ENCODE assay signal across 8 mouse cellular contexts in the genomic region with DNA sequence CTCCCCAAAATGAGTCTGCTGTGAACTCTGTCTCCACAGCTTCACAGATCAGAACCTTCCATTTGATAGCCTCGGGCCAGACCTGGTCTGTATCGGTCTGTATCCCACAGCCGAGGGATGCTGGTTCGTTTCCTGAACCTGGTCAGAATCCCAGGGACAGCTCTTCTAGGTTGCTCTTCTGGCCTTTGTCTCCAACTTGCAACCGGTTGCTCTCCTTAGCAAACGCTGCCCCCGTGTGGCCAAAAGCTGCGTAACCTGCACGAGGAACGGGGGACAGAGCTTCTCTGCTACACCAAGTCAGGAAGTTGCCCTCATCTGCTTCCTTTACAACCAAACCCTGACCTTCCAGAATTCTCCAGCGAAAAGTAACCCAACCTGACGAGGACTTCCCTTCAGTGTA. TPM values are rescaled to one million over a fixed set of nuclear protein-coding genes. Genes with fewer than 3 reads are reported as not detected.
DNase-seq lines count a peak whose midpoint lies in the region; ATAC-seq lines count a peak whose summit lies in the region.

No protein-coding gene starts in this region.

- peak; percentile 83 for DNase-seq in T-cell, adult 2 months (ENCODE audit: low spot score)
- DNase-seq in cerebellum, adult 9-10 months, result peak; percentile 59
- DNase-seq in frontal cortex, postnatal 10 days (ENCODE audit: low spot score in 2 of 2), result peak; percentile 65 to 88
- DNase-seq in hindlimb bud, embryonic 11.5 days (ENCODE audit: extremely low spot score, low read depth, low spot score), result peak; percentile 83
- peak; percentile 88 to 98 for DNase-seq in left cerebral cortex, adult 18-20 months (ENCODE audit: low spot score in 2 of 2)
- DNase-seq in right cerebral cortex, postnatal 14 days, result peak; percentile 95
- peak; percentile 95 for DNase-seq in urinary bladder, postnatal 14 days (ENCODE audit: low spot score)

- ATAC-seq in megakaryocyte-erythroid progenitor cell, adult 5-6 weeks (replicated peaks; ENCODE audit: low FRiP score, low TSS enrichment, poor library complexity, severe bottlenecking), result peak; percentile 79

RNA-seq across cellular contexts. Expression of a gene that starts 46.8 kb away (rescaled TPM):
- total RNA-seq in left cerebral cortex, adult 18-20 months (2021), result 1 to 10 TPM; 2.8 to 3.0 TPM
- total RNA-seq in megakaryocyte-erythroid progenitor cell, adult 5-6 weeks (2014; fragmentation: Nextera tagmentation), result 26.3 and 61.7 TPM in 2 replicates
- 16.2 and 30.3 TPM in 2 replicates for total RNA-seq in megakaryocyte-erythroid progenitor cell, adult 5-6 weeks (2017)

Comparison
In these comparisons a context has a peak if more than half of its experiments do, and no peak if none do; other contexts are left out.
1. Peak in every context shown above with its lines: DNase-seq and ATAC-seq.
2. RNA of a gene that starts 46.8 kb away (total RNA-seq): 16.2 to 61.7 TPM in megakaryocyte-erythroid progenitor cell, adult 5-6 weeks; 2.8 to 3.0 TPM in left cerebral cortex, adult 18-20 months; every median in the first group is over 4 times any median in the second.